Mouse (Mus musculus) adrenal gland, adult (tissue): ENCODE measurements around the gene Lgals3bp.

ENCODE experiments used
- DNase-seq, 2 experiments: peaks; one replicate each; pipeline ENCODE4 v3.0.0; 2022 to 2023; ENCODE audit warnings: low spot score in 1 of 2; ENCODE audit not compliant: inconsistent age in 2 of 2

The Lgals3bp gene

GRCm38 (mm10) chr11:118366108-118366507 lies 35.8 kb downstream of the Lgals3bp start:
- peak; percentile 26 to 57 for DNase-seq

GRCm38 (mm10) chr11:118365171-118365570 lies 36.7 kb downstream of the Lgals3bp start:
- peak; percentile 59 to 77 for DNase-seq

- DNase-seq: peak in 1 of 2 experiments; percentile 8
Observed at GRCm38 (mm10) chr11:118364021-118364420, 37.9 kb downstream of the Lgals3bp start.

GRCm38 (mm10) chr11:118362971-118363518 lies 38.8 kb downstream of the Lgals3bp start:
- peak; percentile 53 to 73 for DNase-seq

DNA sequence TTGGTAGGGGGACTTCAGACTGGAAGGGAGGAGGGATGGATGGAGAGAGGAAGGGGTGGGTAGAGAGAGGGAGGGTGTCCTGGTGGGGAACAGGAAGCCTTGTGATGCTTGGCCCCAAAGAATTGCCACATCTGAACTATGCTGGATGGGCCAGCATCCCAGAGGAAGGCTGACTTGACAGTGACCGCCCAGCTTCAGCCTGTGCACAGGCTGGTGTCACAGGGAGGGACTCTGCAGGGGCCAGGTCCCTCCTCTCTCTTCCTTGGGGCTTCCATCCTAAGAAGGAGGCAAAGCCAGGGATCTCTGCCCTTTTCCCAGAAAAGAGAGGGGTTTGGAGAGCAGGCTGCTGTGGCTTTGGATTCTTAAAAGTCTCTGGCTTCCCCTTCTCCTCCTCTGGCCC lies 39.4 kb downstream of the Lgals3bp start:
- peak in 1 of 2 experiments; percentile 12 for DNase-seq

DNA sequence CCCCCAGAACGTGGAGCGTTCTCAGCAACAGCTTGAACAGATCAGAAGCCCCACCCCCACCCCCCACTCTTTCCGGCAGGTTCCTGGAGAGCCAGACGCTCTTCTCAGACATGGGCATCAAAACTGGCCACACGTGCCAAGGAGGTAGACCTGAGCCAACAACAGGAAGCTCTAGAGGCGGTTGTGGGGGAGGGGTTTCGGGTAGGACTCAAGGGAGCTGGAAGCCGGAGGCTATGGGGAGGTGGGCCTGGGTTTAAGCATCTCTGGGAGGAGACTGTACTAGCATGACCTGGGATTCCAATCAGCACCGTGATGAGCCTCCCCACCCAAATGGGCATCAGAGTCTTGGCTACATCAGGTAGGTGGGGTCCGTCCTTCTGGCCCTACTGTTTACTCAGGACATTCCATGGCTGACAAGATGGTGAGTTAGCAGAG lies 41.0 kb downstream of the Lgals3bp start:
- no peak for DNase-seq

- DNase-seq: no peak
Observed at GRCm38 (mm10) chr11:118360491-118360890, 41.4 kb downstream of the Lgals3bp start.

- no peak for DNase-seq
Observed at GRCm38 (mm10) chr11:118355640-118356039, 46.3 kb downstream of the Lgals3bp start, which contains the start of gene Timp2. Gene Timp2 (minus strand): TSS chr11:118355740.

- DNase-seq: peak; percentile 90 to 93
Observed at GRCm38 (mm10) chr11:118355205-118355604, 46.7 kb downstream of the Lgals3bp start.

GRCm38 (mm10) chr11:118354636-118355191 lies 47.2 kb downstream of the Lgals3bp start:
- peak in 1 of 2 experiments; percentile 50 for DNase-seq

DNA sequence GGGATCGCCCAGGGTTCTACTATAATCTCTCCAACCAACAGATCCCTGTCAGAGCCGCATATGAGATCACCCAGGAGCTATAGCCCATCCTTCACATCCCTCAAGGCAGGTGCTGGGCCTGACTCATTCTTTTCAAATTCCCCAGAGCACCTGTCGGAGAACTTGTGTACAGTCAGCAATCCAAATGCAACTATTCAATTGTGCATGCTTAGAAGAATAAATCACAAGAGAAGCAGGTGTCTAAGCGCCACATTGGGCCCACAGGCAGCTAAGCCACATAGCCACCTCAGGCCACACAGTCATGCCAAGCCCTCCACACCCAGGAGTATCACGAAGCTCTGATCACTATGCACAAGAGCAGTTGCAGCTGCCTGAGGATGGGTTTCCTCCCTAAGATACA lies 52.4 kb downstream of the Lgals3bp start:
- DNase-seq: no peak

DNA sequence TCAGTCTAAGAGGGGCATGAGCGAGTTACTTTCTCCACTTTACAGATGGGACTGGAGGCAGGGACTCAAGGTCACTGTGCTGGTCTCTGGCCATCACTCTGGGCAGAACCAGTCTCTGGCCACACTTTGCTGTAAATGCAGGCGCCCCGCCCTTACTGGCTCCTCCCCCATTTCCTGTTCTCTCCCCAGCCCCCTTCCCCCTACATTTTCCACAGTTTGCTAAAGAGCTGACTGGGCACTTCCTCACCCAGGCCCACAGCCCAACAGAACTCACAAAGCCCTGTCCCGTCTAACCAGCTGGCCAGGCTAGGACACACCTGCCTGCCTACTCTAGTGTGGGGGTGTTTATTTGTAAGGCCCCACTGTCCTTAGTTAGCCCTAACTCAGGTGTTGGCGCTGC lies 53.0 kb downstream of the Lgals3bp start:
- peak in 1 of 2 experiments; percentile 56 for DNase-seq

GRCm38 (mm10) chr11:118348419-118348818 lies 53.5 kb downstream of the Lgals3bp start:
- DNase-seq: no peak

DNA sequence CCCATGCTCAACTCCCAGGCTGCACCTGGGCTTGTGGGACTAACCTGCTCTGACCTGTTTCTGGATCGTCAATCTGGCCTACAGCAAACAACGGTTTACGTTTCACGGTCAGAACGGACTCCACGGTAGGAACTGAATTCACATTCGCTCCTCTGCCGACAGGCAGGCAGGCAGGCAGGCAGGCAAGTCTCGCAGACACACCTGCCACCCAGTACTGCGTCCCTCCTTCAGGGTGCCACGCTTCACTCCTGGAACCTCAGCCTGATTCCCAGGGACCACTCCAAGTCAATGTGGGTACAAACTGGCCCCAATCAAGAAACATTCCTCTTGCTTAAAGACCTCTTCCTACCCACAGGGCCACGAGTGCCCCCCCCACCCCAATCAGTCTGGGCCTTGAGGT lies 54.0 kb downstream of the Lgals3bp start:
- no peak for DNase-seq

GRCm38 (mm10) chr11:118347391-118347790 lies 54.5 kb downstream of the Lgals3bp start:
- no peak for DNase-seq

- no peak for DNase-seq
Observed at GRCm38 (mm10) chr11:118346395-118347096, 55.3 kb downstream of the Lgals3bp start.

GRCm38 (mm10) chr11:118345693-118346092 lies 56.2 kb downstream of the Lgals3bp start:
- no peak for DNase-seq

DNA sequence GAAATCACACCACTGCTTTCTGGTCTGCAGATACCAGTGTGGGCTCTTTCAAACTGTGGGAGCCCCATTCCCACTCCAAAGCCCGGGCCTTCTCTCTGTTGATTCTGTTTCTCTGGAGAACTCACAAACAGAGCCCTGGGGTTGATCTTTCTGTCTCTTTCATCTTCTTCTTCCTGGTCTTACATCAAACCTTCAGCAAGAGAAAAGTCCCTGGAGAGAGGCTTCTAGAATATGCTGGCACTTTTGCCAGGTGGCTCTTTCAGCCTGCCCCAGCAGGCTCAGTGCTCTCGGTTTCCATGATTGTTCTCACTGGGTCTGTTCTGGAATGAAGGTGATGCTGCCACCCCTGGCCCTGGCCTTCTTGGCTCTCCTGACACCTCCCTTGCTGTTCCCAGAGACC lies 58.3 kb downstream of the Lgals3bp start:
- no peak for DNase-seq
